Mouse (Mus musculus) megakaryocyte, embryonic 14.5 days (primary cell): ENCODE measurements around the gene Olfr398.

Source experiments
- FLI1 ChIP-seq: IDR thresholded peaks from 2 replicates; pipeline ENCODE4 v1.6.1; 2012; ENCODE audit warnings: low read length, inconsistent platforms, mixed read lengths
- GATA1 ChIP-seq: IDR thresholded peaks from 3 replicates; pipeline ENCODE4 v1.6.1; 2012; ENCODE audit warnings: mixed read lengths, low read length, inconsistent platforms, borderline replicate concordance

GRCm38 (mm10) chr11:73936377-73936776, 53.8 kb downstream of the Olfr398 start, which contains the start of gene Olfr23:
- TF ChIP-seq GATA1 (no peak), FLI1 (no peak)
